Comparison of ENCODE assay signal across 8 mouse cellular contexts in genomic region chr11:102061236-102061940, GRCm38 (mm10). TPM values are rescaled to one million over a fixed set of nuclear protein-coding genes. Genes with fewer than 3 reads are reported as not detected.
DNase-seq lines count a peak whose midpoint lies in the region; ATAC-seq lines count a peak whose summit lies in the region.

No protein-coding gene starts in this region.

- peak; percentile 70 for ATAC-seq in hindbrain, embryonic 15.5 days (ENCODE audit: low FRiP score, low read depth)

- H3K4me2 ChIP-seq in hindbrain, embryonic 15.5 days: peak overlapping the region; percentile 90

- peak; percentile 88 for DNase-seq in NIH3T3 (ENCODE audit: low read depth)
- peak; percentile 87 to 88 for DNase-seq in cerebellum, postnatal 25 days
- peak; percentile 76 to 84 for DNase-seq in frontal cortex, postnatal 36 days (ENCODE audit: low spot score in 2 of 2)
- peak; percentile 74 to 83 for DNase-seq in layer of hippocampus, postnatal 36 days
- peak; percentile 78 for DNase-seq in lung, postnatal 25 days (ENCODE audit: low spot score)
- peak; percentile 87 for DNase-seq in retina, embryonic 14.5 days (ENCODE audit: low spot score)
- peak; percentile 52 to 54 for DNase-seq in thymus, postnatal 36 days

- WGBS in hindbrain, embryonic 15.5 days: 2% methylated on average over 23 of the region's 23 CpGs

- peak overlapping the region; percentile 43 for H3K4me3 ChIP-seq in hindbrain, embryonic 15.5 days

- 0 out of 2 replicates have a peak overlapping the region, but pooled peaks have one; percentile 26 for H3K27ac ChIP-seq in hindbrain, embryonic 15.5 days (replicated peaks)

- H3K9me3 ChIP-seq in hindbrain, embryonic 15.5 days: no peaks in the 10 kb centered on the region

- peaks cover 38% of the 10 kb centered on the region for H3K36me3 ChIP-seq in hindbrain, embryonic 15.5 days

- peak overlapping the region; percentile 53 for H3K9ac ChIP-seq in hindbrain, embryonic 15.5 days

- peaks cover 10% of the 10 kb centered on the region for H3K4me1 ChIP-seq in hindbrain, embryonic 15.5 days (replicated peaks)

- H3K27me3 ChIP-seq in hindbrain, embryonic 15.5 days: peaks cover 10% of the 10 kb centered on the region; the same call in 1 of the 2 replicates

RNA-seq across cellular contexts. Expression of gene Cd300lg, which starts 20.1 kb away (rescaled TPM):
- 0.30 and 0.43 TPM in 2 replicates for polyA plus RNA-seq in hindbrain, embryonic 15.5 days (2015; fragmentation: Nextera tagmentation; extraction: Ambion mirVana)
- not detected for total RNA-seq in layer of hippocampus, postnatal 36 days (2021)

RNA-seq across cellular contexts. Expression of gene Mpp2, which starts 26.9 kb away (rescaled TPM):
- 30.5 and 34.6 TPM in 2 replicates for polyA plus RNA-seq in hindbrain, embryonic 15.5 days (2015; fragmentation: Nextera tagmentation; extraction: Ambion mirVana)
- 100 to 1,000 TPM; 138 to 139 TPM for total RNA-seq in layer of hippocampus, postnatal 36 days (2021)

RNA-seq across cellular contexts. Expression of gene Mpp3, which starts 33.1 kb away (rescaled TPM):
- 55.9 and 56.2 TPM in 2 replicates for polyA plus RNA-seq in hindbrain, embryonic 15.5 days (2015; fragmentation: Nextera tagmentation; extraction: Ambion mirVana)
- total RNA-seq in layer of hippocampus, postnatal 36 days (2021): 10 to 100 TPM; 88.5 to 90.2 TPM

RNA-seq across cellular contexts. Expression of gene Ppy, which starts 39.7 kb away (rescaled TPM):
- polyA plus RNA-seq in hindbrain, embryonic 15.5 days (2015; fragmentation: Nextera tagmentation; extraction: Ambion mirVana): not detected in 2 replicates
- total RNA-seq in layer of hippocampus, postnatal 36 days (2021): not detected

RNA-seq across cellular contexts. Expression of gene Pyy, which starts 46.2 kb away (rescaled TPM):
- polyA plus RNA-seq in hindbrain, embryonic 15.5 days (2015; fragmentation: Nextera tagmentation; extraction: Ambion mirVana): 3.7 and 5.2 TPM in 2 replicates
- total RNA-seq in layer of hippocampus, postnatal 36 days (2021): not detected

Comparison
In these comparisons a context has a peak if more than half of its experiments do, and no peak if none do; other contexts are left out.
1. Peak in every context shown above with its lines: DNase-seq, ATAC-seq, H3K4me3 ChIP-seq and H3K27ac ChIP-seq.